Mouse (Mus musculus) adrenal gland, postnatal 14 days (tissue): Measurements from ENCODE around the gene H2-K1. TPM values are rescaled to one million over a fixed set of nuclear protein-coding genes. Genes with fewer than 3 reads are reported as not detected.
"Not testable (repeated sequence)": the region's sequence is repeated elsewhere in the genome, so short reads cannot be mapped to it uniquely, and the experiment has no call there.

ENCODE experiments used
- DNase-seq: peaks from one replicate; pipeline ENCODE4 v3.0.0; 2021; ENCODE audit warnings: mixed read lengths
- microRNA-seq, 2 experiments: library from miRNA; unstranded; fragments of <30 nt; microRNA quantifications; one replicate each; pipeline ENCODE4 v1.2.0; 2021
- total RNA-seq: library from RNA; stranded (reverse); gene quantifications from 2 replicates; pipeline ENCODE4 v1.2.3, GENCODE M21; 2021

Gene H2-K1
- total RNA-seq, 1 experiment from 2014 or later = 212 TPM

DNA sequence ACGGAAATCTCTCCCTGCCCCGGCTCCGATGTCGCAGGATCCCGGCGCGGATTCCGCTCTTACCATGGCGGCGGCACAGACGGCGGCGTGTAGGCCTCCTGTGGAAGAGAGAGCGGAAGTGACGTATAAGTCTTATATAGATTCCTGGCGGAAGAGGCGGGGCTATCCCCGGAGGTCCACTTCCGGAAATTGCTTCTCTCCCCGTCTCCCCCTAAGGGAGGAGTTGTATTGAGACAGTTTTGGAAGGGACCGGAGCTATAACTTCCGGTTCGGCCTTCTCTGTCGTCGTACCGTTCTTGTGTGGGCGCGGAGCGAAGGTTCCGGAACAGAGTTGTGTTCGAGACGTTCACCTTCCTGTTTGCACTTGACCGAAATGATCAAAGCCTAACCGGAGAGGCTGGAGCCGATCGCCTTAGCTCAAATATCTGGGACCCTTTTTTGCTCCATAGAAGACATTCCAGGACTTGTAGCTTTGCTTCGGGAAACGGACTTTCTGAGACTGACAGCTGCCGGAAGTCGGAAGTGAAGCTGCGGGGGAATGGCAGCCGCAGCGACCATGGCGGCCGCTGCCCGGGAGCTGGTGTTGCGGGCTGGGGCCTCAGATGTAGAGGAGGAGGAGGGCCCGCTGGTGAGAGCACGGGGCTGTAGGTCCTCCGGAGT, 44.5 kb downstream of the H2-K1 start, which contains the start of the genes Vps52 and Rps18:
Vps52 (plus strand) TSS at position 258 of the 660 bp plus-strand sequence.
Rps18 (minus strand) TSS at position 447 of the 660 bp plus-strand sequence.
- peak; percentile 95 for DNase-seq

DNA sequence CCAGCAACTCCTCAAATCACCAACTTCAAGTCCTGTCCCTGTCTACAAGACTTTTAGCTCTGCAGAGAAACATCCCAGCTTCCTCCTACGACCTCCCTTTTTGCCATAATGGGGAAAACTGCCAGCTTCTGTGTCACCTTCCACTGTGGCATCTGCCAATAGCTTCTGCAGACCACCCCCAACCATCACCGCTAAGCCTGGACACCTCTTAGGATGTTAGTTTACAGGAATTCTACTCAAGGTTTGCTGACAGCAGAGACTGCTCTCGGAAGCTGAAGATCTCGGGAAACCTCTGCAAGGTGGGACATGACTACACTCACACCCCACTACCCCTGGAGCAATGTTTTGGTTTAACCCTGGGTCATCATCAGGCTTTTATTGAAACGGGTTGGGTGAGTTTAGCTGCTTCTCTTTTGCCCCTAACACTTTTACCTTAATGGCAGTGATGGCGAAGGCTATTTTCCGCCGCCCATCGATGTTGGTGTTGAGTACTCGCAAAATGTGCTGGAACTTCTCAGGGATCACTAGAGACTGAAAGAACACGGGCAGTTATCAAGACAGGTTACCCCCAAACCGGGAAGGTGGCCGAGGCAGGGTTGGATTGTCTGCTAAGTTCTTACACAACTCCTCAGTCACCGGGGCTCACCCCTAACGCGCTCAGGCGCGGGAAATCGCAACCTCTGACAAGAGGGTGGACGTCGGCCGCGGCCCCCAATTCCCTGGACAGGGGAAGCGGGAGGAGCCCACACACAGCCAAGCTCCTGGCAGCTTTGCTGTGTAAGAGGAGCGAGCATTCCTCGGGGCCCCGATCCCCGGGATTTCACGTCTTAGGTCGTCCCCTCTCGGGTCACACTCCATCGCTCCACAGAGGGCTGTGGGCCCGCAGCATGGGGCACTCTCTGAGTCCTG, 45.2 kb downstream of the H2-K1 start:
- DNase-seq = peak; percentile 64

DNA sequence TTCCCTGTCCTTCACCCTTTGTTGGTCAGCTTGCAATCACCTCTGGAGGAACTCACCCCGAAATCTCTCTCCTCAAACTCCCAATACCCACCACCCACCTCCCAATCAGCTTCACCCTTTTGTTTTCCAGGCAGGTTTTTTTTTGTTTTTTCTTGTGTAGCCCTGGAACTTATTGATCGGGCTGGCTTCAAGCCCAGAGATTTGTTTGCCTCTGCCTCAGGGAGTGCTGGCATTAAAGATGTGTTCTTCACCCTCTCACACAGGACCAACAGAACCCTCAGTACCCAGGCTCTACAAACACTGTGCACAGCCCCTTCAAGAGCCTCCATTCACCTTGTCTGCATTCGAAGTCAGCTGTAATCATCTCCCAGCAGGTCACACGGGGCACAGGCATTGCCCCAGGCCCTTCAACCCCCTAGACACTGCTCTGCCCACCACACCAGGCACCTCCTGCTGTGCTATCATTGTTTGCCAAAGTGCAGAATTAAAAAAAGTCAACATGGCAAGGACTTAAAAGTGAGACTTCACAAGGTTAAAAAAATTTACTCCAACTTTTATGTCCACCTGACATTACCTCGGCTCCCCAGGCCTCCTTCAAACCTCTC, 46.1 kb downstream of the H2-K1 start:
- no peak for DNase-seq

DNA sequence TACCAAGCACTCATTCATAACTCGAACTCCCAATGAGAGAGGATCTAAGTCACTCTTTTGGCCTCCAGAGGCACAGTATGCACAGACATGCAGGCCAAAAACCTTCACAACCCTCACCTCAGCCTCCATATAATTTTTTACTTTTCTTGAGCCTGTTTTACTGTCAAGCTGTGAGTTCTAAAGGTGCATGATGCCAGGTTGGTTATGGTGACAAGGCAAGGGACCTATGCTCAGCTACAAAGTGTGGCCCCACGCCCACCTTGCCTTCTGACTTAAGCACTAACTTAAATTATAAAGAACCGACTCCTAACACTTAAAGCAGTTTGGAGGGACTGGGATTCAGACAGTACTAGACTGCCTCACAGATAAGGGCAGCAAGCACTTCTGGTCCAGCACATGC, 46.8 kb downstream of the H2-K1 start:
- DNase-seq = no peak

DNA sequence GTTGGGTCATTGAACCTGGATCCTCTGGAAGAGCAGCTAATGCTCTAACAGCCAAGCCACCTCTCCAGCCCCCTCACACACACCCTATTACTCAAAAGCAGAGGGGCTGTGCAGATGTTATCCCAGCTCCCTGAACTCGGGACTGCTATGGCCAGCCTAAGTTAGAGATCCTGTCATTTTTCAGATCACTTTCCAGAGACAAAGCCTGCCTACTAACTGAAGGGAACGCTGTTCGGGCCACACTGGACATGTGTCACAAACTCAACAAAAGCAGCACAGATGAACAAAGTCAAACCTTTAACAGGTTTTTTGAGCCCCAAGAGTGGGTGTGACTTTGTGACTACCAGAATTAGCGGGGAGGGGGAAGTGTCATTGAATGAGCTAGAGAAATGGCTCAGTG, 47.3 kb downstream of the H2-K1 start:
- DNase-seq = no peak

DNA sequence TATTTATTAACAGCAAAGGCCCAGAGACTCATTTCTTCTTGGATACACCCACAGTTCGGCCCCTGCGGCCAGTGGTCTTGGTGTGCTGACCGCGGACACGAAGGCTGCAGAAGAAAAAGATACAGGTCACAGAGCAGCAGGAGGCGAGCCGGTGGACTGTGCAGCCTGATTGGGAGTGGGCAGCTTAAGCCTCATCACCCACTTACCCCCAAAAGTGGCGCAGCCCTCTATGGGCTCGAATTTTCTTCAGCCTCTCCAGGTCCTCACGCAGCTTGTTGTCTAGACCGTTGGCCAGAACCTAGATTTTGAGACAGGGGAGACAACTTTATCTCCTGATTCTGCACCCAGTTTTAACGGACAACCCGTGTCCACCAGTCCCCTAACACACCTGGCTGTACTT, 48.1 kb downstream of the H2-K1 start:
- DNase-seq = not testable (repeated sequence)

DNA sequence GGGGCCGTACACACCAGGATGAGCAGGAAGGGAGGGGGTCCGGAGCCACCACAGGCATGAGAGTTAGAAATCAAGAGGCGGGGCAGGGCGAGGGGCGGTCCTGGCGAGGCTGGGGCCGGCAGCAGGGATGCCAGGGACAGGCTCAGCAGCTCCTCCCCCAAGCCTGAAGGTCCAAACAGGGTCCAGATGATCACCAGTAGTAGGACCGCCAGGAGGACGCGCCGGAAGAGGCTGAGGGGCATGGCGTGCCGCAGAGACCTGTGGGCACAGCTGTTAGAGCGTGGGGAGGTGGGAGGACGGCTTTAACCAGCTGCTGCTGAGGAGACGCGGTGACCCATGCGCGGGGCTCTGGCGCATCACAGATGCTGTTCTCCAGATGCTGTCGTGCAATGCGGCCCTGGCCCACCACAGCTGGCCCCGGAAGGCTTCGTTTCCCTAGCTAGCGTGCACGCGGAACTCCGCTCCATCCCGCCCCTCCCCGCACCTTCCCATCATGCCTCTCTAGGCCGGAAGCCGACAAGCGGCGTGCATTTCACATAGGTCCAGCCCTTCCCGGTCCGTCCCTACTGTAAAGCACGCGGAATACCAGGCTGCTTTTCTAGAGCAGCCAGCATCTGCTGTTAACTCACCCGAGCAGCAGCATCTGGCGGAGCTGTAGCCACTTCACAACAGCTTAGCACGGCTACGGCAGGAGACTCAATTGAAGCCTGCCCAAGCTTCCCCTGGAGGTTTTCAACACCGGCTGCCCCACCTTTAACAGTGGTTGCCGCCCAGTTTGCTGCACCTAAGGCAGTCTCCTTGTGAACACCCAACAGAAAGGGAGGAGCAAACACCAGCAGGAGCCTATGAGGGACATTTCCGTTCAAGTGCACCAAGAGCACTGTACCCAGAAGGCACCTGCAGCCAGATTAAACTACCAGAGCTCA, 48.9 kb downstream of the H2-K1 start, which contains the start of gene B3galt4:
B3galt4 (minus strand) TSS at position 468 of the 926 bp plus-strand sequence.
- DNase-seq = peak; percentile 91

DNA sequence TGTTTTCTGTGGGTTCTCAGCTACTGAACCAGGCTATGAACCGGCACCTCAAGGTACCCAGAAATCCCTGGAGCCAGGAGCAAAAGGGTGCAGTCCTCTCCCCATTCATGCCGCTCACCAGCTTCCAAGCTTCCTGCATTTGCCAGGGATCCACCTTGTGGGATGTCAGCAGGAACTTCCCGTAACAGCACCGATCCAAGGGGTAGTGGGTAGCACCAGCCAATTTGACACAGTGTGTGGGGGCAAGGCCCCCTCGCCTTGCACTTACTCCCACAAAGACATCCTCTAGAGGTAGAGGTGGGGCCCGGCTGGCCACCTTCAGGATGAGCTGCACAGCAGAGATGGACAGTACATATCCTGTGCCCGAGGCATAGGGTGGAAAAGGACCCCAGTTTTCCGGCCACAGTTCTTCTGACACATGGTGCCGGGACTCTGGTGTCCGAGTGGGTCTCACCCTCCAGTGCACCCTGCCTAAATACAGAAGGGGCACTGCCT, 50.0 kb downstream of the H2-K1 start:
- no peak for DNase-seq

DNA sequence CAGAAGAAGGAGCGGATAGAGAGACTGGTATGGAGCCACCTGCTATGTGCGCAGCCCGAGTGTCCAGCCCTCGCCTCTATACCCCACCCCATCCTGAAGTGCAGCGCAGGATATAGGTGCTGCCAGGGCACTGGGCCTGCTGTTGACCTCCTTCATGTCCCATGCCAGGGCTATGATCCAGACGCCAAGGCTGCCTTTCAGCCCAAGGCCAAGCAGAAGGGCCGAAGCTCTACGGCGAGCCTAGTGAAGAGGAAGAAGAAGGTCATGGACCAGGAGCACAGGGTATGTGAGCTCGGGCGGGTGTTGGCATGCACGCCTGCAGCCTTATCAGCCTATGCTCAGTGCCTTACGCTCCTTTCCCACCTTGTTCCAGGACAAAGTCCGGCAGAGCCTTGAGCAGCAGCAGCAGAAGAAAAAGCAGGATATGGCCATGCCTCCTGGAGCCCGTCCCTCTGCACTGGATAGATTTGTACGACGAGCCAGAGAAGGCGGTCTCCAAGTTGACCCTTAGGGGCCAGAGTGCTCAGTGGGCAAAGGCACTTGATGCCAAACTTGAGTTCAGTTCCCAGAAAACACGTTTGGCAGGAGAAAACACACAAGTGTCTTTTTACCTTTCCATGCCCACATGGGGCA, 51.1 kb downstream of the H2-K1 start:
- DNase-seq = peak; percentile 61

DNA sequence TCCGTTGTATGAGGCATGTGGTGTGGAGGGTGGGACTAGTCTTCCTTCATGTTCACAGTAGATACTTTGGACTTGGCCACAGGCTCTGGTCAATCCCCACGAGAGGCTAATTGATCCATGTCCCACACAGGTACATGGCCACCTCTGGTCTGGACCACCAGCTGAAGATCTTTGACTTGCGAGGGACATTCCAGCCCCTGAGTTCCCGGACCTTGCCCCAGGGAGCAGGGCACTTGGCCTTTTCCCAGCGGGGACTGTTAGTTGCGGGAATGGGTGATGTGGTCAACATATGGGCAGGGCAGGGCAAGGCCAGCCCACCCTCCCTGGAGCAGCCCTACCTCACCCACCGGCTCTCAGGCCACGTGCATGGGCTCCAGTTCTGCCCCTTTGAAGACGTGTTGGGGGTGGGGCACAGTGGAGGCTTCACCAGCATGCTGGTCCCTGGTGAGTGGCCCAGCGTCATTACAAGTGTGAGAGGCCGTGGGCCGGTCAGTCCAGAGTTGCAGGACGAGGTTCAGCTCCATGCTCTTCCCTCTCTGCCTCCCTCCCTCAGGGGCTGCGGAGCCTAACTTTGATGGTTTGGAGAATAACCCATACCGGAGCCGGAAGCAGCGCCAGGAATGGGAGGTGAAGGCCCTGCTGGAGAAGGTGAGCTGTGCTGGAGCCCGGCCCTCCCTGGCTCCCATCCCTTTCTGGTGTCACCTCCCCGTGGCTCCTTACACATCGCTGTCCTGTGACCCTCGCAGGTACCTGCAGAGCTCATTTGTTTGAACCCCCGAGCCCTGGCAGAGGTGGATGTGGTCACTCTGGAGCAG, 51.9 kb downstream of the H2-K1 start:
- DNase-seq = no peak

DNA sequence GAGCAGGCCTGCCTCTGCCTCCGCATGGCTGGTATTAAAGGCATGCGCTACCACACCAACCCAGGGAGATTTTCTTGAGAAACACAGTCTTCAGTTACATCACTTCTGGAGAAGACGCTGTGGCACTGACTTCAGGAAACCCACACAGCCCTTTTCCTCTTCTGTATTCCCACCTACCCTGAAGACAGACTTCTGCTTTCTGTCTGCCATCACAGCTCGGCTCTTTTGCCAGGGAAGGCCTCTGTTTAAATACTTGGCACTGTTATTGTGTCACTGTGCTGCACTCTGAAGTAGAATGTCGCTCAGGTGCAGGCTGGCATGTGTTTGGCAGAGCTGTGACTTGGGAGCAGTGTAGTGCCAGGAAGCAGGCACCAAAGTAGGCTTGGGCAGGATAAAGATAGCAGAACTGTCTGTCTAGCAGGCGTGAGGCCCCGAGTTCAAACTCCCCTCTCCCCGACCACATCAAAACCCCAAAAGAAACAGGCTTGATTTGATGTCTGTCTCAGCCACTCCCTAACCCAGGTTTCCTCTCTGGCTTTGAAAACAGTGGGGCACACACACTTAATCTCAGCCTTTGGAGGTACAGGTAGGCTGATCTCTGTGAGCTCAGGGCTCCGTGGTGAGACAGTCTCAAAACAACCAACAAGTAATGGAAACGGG, 52.6 kb downstream of the H2-K1 start:
- DNase-seq = no peak

Small RNA genes lying within 50 kb of the gene (microRNA-seq; reads per million reads assigned to microRNA genes)
- gene Mir219a-1 (0.43 to 1.1 reads per million in 2 experiments), gene Mir219c (0 reads per million in 2 experiments)

Other genes starting within 250 kb of the H2-K1 start
- 217 and 242 TPM in 2 replicates for gene Rab11b, start 239.8 kb downstream of the H2-K1 start, total RNA-seq
- gene Angptl4, start 218.5 kb downstream of the H2-K1 start, total RNA-seq = 121 and 189 TPM in 2 replicates
- 92.4 and 108 TPM in 2 replicates for gene Kank3, start 189.8 kb downstream of the H2-K1 start, total RNA-seq
- gene Rps28, start 175.8 kb downstream of the H2-K1 start, total RNA-seq = 1,257 and 1,514 TPM in 2 replicates
- 505 and 552 TPM in 2 replicates for gene Ndufa7, start 175.8 kb downstream of the H2-K1 start, total RNA-seq
- gene Cd320, start 157.3 kb downstream of the H2-K1 start, total RNA-seq = 31.5 and 36.5 TPM in 2 replicates
- not detected in 2 replicates for gene Gm7029, start 126.5 kb downstream of the H2-K1 start, total RNA-seq
- 11.0 and 12.4 TPM in 2 replicates for gene Kifc1, start 109.7 kb downstream of the H2-K1 start, total RNA-seq
- gene Platr17, start 95.2 kb downstream of the H2-K1 start, total RNA-seq = not detected in 2 replicates
- gene Daxx, start 90.9 kb downstream of the H2-K1 start, total RNA-seq = 27.7 and 32.0 TPM in 2 replicates
- gene Tapbp, start 84.4 kb downstream of the H2-K1 start, total RNA-seq = 132 and 145 TPM in 2 replicates
- gene Zbtb22, start 84.4 kb downstream of the H2-K1 start, total RNA-seq = 25.5 and 34.5 TPM in 2 replicates
- gene Rgl2, start 70.8 kb downstream of the H2-K1 start, total RNA-seq = 53.2 and 80.3 TPM in 2 replicates
- 96.2 and 102 TPM in 2 replicates for gene Pfdn6, start 60.0 kb downstream of the H2-K1 start, total RNA-seq
- 32.9 and 35.7 TPM in 2 replicates for gene Wdr46, start 59.7 kb downstream of the H2-K1 start, total RNA-seq
- 3.2 and 6.2 TPM in 2 replicates for gene B3galt4, start 48.9 kb downstream of the H2-K1 start, total RNA-seq
- 46.8 and 52.9 TPM in 2 replicates for gene Vps52, start 44.5 kb downstream of the H2-K1 start, total RNA-seq
- gene Rps18, start 44.3 kb downstream of the H2-K1 start, total RNA-seq = 760 and 860 TPM in 2 replicates
- gene Ring1, start 24.3 kb upstream of the H2-K1 start, total RNA-seq = 36.6 and 42.5 TPM in 2 replicates
- gene H2-Ke6, start 27.7 kb upstream of the H2-K1 start, total RNA-seq = 207 and 212 TPM in 2 replicates
- gene Slc39a7, start 31.3 kb upstream of the H2-K1 start, total RNA-seq = 127 and 161 TPM in 2 replicates
- 54.5 and 66.6 TPM in 2 replicates for gene Rxrb, start 31.5 kb upstream of the H2-K1 start, total RNA-seq
- gene Col11a2, start 39.1 kb upstream of the H2-K1 start, total RNA-seq = 1.1 and 2.6 TPM in 2 replicates
- gene H2-Oa, start 92.0 kb upstream of the H2-K1 start, total RNA-seq = 0.33 and 4.1 TPM in 2 replicates
- gene H2-DMa, start 119.2 kb upstream of the H2-K1 start, total RNA-seq = 8.0 and 18.8 TPM in 2 replicates
- gene Brd2, start 122.3 kb upstream of the H2-K1 start, total RNA-seq = 198 and 203 TPM in 2 replicates
- gene H2-DMb2, start 143.0 kb upstream of the H2-K1 start, total RNA-seq = 2.7 and 17.0 TPM in 2 replicates
- gene H2-DMb1, start 152.7 kb upstream of the H2-K1 start, total RNA-seq = 3.6 and 8.3 TPM in 2 replicates
- gene Tap1, start 187.2 kb upstream of the H2-K1 start, total RNA-seq = 11.1 and 20.4 TPM in 2 replicates
- 6.9 and 12.2 TPM in 2 replicates for gene Psmb9, start 187.4 kb upstream of the H2-K1 start, total RNA-seq
- gene Psmb8, start 197.4 kb upstream of the H2-K1 start, total RNA-seq = 21.0 and 33.6 TPM in 2 replicates
- 33.2 and 34.9 TPM in 2 replicates for gene Tap2, start 203.2 kb upstream of the H2-K1 start, total RNA-seq
- 1.3 and 16.6 TPM in 2 replicates for gene H2-Ob, start 238.6 kb upstream of the H2-K1 start, total RNA-seq